Mouse (Mus musculus): ENCODE measurements around the gene Pkdrej. TPM values are rescaled to one million over a fixed set of nuclear protein-coding genes. Genes with fewer than 3 reads are reported as not detected.

Pkdrej gene
- total and polyA plus RNA-seq, 3 experiments, result 1.8 to 4.2 (median 3.9) TPM

DNA sequence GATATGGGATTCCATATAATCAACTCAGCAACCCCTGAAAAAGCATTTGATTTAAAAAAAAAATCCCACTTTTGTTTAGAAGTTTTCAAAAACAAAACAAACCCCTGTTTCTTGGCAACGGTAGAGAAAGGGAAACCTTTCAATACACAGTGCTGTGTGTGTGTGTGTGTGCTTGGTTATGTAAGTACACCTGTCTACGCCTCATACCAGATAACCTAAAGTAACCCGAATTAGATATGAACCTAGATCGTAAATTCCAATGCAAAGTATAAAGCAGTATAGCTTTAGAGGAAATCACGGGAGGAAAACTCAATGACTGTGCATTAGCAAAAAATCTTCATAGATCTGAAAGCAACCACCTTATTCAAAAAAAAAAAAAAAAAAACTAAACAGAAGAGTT is 54.9 kb downstream of the Pkdrej start:
- WGBS, result 83% methylated on average over 5 of the region's 5 CpGs
- Histone ChIP-seq H3K27ac (no peak overlapping the region), H3K27me3 (ENCODE audit: control insufficient read depth, insufficient read depth, low read length) (no peaks in the 10 kb centered on the region), H3K9ac (ENCODE audit: low read depth, low read length) (no peak overlapping the region), H3K36me3 (ENCODE audit: control insufficient read depth, insufficient read depth, low read length) (no peaks in the 10 kb centered on the region; the same call in 1 of the 2 replicates), H3K4me1 (ENCODE audit: control insufficient read depth, insufficient read depth, low read length) (peaks cover 3% of the 10 kb centered on the region; the same call in 1 of the 2 replicates), H3K4me3 (no peak overlapping the region), H3K79me2 (replicated peaks; ENCODE audit: control insufficient read depth, insufficient read depth, low read length) (0 out of 2 replicates have a peak, but pooled peaks cover 1% of the 10 kb centered on the region)
- no peak for DNase-seq
- TF ChIP-seq POLR2A (IDR thresholded peaks at IDR 0.05; ENCODE audit: insufficient read depth, low read depth, low read length), result no peak
- no peak for TF ChIP-seq EP300 (IDR thresholded peaks at IDR 0.05; ENCODE audit: insufficient read depth, low read depth, low read length)
- TF ChIP-seq CTCF (IDR thresholded peaks at IDR 0.05), result no peak
- intact Hi-C loops (cut with DNase I), result no loop called here

DNA sequence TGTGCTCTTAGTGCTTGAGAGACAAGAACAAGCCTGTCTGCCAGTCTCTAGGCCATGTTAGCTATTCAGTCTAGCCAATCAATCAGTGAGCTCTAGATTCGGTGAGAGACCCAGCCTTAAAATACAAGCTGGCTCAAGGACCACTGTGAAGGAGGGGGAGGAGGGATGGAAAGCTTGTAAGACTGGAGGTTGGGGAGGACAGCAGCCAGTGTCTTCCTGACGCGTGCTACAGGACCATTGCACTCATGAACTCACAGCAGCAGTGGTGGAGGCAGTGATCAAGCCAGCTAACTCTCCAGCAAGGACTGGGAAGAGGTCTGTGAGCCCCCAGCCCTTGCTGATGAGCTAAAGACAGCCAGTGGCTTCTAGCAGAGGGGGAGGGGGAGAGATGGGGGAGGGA is 56.5 kb downstream of the Pkdrej start:
- H3K27me3 ChIP-seq (ENCODE audit: control insufficient read depth, insufficient read depth, low read length), result no peaks in the 10 kb centered on the region
- no peaks in the 10 kb centered on the region for H3K79me2 ChIP-seq (replicated peaks; ENCODE audit: control insufficient read depth, insufficient read depth, low read length)
- no peak for DNase-seq
- no peaks in the 10 kb centered on the region for H3K36me3 ChIP-seq (ENCODE audit: control insufficient read depth, insufficient read depth, low read length)
- no peak overlapping the region for H3K27ac ChIP-seq
- no peak overlapping the region for H3K4me3 ChIP-seq
- TF ChIP-seq POLR2A (IDR thresholded peaks at IDR 0.05; ENCODE audit: insufficient read depth, low read depth, low read length), result no peak
- no peak for TF ChIP-seq EP300 (IDR thresholded peaks at IDR 0.05; ENCODE audit: insufficient read depth, low read depth, low read length)
- no peak for TF ChIP-seq CTCF (IDR thresholded peaks at IDR 0.05)
- peaks cover 3% of the 10 kb centered on the region; the same call in 1 of the 2 replicates for H3K4me1 ChIP-seq (ENCODE audit: control insufficient read depth, insufficient read depth, low read length)
- no peak overlapping the region for H3K9ac ChIP-seq (ENCODE audit: low read depth, low read length)
- 37% methylated on average over 3 of the region's 3 CpGs for WGBS
- intact Hi-C loops (cut with DNase I), result no loop called here

Other genes starting within 250 kb of the Pkdrej start
- under 1 TPM; 0.14 to 0.18 TPM for gene Wnt7b, start 239.3 kb downstream of the Pkdrej start, total RNA-seq (2021)
- gene Wnt7b, start 239.3 kb downstream of the Pkdrej start, polyA plus RNA-seq (2012; rRNA removed), result 0.12 and 0.41 TPM in 2 replicates
- 10 to 100 TPM; 53.1 to 60.7 TPM for gene Ppara, start 86.8 kb downstream of the Pkdrej start, total RNA-seq (2021)
- gene Ppara, start 86.8 kb downstream of the Pkdrej start, polyA plus RNA-seq (2012; rRNA removed), result 12.9 and 25.4 TPM in 2 replicates
- gene Cdpf1, start 10.0 kb downstream of the Pkdrej start, total RNA-seq (2021), result 10 to 100 TPM; 31.6 to 37.3 TPM
- gene Cdpf1, start 10.0 kb downstream of the Pkdrej start, polyA plus RNA-seq (2012; rRNA removed), result 36.4 and 42.6 TPM in 2 replicates
- gene Ttc38, start 10.6 kb upstream of the Pkdrej start, total RNA-seq (2021), result 10 to 100 TPM; 15.3 to 21.1 TPM
- 6.8 and 10.6 TPM in 2 replicates for gene Ttc38, start 10.6 kb upstream of the Pkdrej start, polyA plus RNA-seq (2012; rRNA removed)
- gene Gtse1, start 38.0 kb upstream of the Pkdrej start, total RNA-seq (2021), result under 1 TPM; 0.21 to 0.41 TPM
- gene Gtse1, start 38.0 kb upstream of the Pkdrej start, polyA plus RNA-seq (2012; rRNA removed), result 0.53 and 0.61 TPM in 2 replicates
- gene Trmu, start 57.6 kb upstream of the Pkdrej start, total RNA-seq (2021), result 10 to 100 TPM; 15.7 to 15.9 TPM
- 23.5 and 27.8 TPM in 2 replicates for gene Trmu, start 57.6 kb upstream of the Pkdrej start, polyA plus RNA-seq (2012; rRNA removed)
- 1 to 10 TPM; 4.5 to 5.0 TPM for gene Celsr1, start 212.0 kb upstream of the Pkdrej start, total RNA-seq (2021)
- gene Celsr1, start 212.0 kb upstream of the Pkdrej start, polyA plus RNA-seq (2012; rRNA removed), result 4.3 and 5.2 TPM in 2 replicates
- gene Gramd4, start 236.0 kb upstream of the Pkdrej start, total RNA-seq (2021), result 10 to 100 TPM; 27.6 to 31.5 TPM
- gene Gramd4, start 236.0 kb upstream of the Pkdrej start, polyA plus RNA-seq (2012; rRNA removed), result 25.3 and 39.8 TPM in 2 replicates

Data from heart, adult 2 months (tissue).